Mouse (Mus musculus): ENCODE results near the gene Gm2a. TPM values are rescaled to one million over a fixed set of nuclear protein-coding genes. Genes with fewer than 3 reads are reported as not detected.
A peak's percentile ranks its signal among the peaks of the same experiment; 100 is the strongest.

The Gm2a gene
- total RNA-seq, 1 experiment: 11.7 TPM

DNA sequence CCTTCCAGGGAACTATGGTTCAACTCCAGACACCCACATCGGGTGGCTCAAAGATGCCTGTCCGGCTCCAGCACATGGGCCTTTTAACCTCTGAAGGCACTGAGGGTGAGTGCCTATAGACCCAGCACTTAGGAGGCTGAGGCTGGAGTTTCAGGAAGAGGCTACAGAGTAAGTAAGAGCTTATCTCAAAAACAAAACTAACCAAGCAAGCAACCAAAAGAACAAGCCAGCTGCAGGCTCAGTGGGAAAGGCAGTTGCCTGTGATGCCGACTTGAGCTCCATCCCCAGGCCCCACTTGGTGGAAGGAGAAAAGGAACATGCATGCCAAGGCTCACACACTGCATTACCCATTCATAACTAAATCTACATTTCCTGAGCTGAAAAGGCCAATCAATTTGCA lies 19.4 kb upstream of the Gm2a start:
- Histone ChIP-seq H3K9me3 (ENCODE audit: control insufficient read depth, insufficient read depth, low read depth, low read length) (no peaks in the 10 kb centered on the region), H3K9ac (ENCODE audit: insufficient read depth, low read depth, low read length, poor library complexity, severe bottlenecking) (no peak overlapping the region), H3K36me3 (ENCODE audit: control insufficient read depth, insufficient read depth, low read length, poor library complexity, severe bottlenecking) (no peaks in the 10 kb centered on the region), H3K4me1 (ENCODE audit: control insufficient read depth in 2 of 2, insufficient read depth in 2 of 2, low read length in 2 of 2, poor library complexity in 1 of 2) (no peaks in the 10 kb centered on the region), H3K27ac (ENCODE audit: insufficient read depth, low read depth, low read length, poor library complexity, severe bottlenecking) (no peak overlapping the region), H3K4me3 (ENCODE audit: insufficient read depth in 1 of 2, low read depth in 1 of 2, low read length in 2 of 2, poor library complexity in 1 of 2, severe bottlenecking in 1 of 2) (peak overlapping the region in 1 of 2 experiments; percentile 64; a peak in 1 of 4 replicates)
- DNase-seq (ENCODE audit: low read depth, low spot score): no peak
- TF ChIP-seq ZC3H11A (IDR thresholded peaks at IDR 0.05; ENCODE audit: borderline replicate concordance, low read depth, low read length) (no peak), ZNF384 (IDR thresholded peaks at IDR 0.05; ENCODE audit: low read depth, low read length) (no peak), MAFK (IDR thresholded peaks at IDR 0.05; ENCODE audit: insufficient read depth, low read depth, low read length) (no peak), CHD2 (IDR thresholded peaks at IDR 0.05; ENCODE audit: low read depth, low read length) (no peak), HCFC1 (IDR thresholded peaks at IDR 0.05; ENCODE audit: borderline replicate concordance, insufficient read depth, low read length) (no peak)
- in situ Hi-C loops (cut with MboI; ENCODE audit: low sequenced_read_pairs in 2 of 2, unreplicated experiment in 2 of 2): no loop called here

DNA sequence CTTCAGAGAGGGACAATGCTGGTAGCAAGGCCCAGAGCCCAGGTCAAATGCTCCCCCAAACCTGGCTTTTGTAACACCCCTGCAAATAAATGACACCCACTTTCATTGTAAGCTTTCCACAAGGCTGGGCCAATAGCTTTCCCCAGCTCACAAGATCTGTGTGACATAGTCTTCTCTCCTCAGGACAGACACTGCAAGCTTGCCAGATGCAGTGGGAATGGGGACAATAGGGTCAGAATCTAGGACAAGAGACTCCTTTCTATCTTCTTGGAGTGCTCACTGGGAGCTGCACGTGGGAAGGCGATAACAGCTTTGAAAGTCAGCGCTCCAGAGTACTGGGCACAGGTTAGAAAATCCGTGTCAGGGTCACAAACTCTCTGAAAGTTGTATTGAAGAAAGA lies 18.7 kb upstream of the Gm2a start:
- DNase-seq (ENCODE audit: low read depth, low spot score): no peak
- no peak for TF ChIP-seq MAFK (IDR thresholded peaks at IDR 0.05; ENCODE audit: insufficient read depth, low read depth, low read length)
- TF ChIP-seq ZNF384 (IDR thresholded peaks at IDR 0.05; ENCODE audit: low read depth, low read length): no peak
- TF ChIP-seq HCFC1 (IDR thresholded peaks at IDR 0.05; ENCODE audit: borderline replicate concordance, insufficient read depth, low read length): no peak
- no peak for TF ChIP-seq CHD2 (IDR thresholded peaks at IDR 0.05; ENCODE audit: low read depth, low read length)
- TF ChIP-seq ZC3H11A (IDR thresholded peaks at IDR 0.05; ENCODE audit: borderline replicate concordance, low read depth, low read length): no peak
- in situ Hi-C loops (cut with MboI; ENCODE audit: low sequenced_read_pairs in 2 of 2, unreplicated experiment in 2 of 2): no loop called here
- Histone ChIP-seq H3K27ac (ENCODE audit: insufficient read depth, low read depth, low read length, poor library complexity, severe bottlenecking) (no peak overlapping the region), H3K9ac (ENCODE audit: insufficient read depth, low read depth, low read length, poor library complexity, severe bottlenecking) (no peak overlapping the region), H3K4me1 (ENCODE audit: control insufficient read depth in 2 of 2, insufficient read depth in 2 of 2, low read length in 2 of 2, poor library complexity in 1 of 2) (no peaks in the 10 kb centered on the region), H3K4me3 (ENCODE audit: insufficient read depth in 1 of 2, low read depth in 1 of 2, low read length in 2 of 2, poor library complexity in 1 of 2, severe bottlenecking in 1 of 2) (no peak overlapping the region), H3K36me3 (ENCODE audit: control insufficient read depth, insufficient read depth, low read length, poor library complexity, severe bottlenecking) (no peaks in the 10 kb centered on the region), H3K9me3 (ENCODE audit: control insufficient read depth, insufficient read depth, low read depth, low read length) (no peaks in the 10 kb centered on the region)

- Histone ChIP-seq H3K4me3 (ENCODE audit: insufficient read depth in 1 of 2, low read depth in 1 of 2, low read length in 2 of 2, poor library complexity in 1 of 2, severe bottlenecking in 1 of 2) (no peak overlapping the region), H3K4me1 (ENCODE audit: control insufficient read depth in 2 of 2, insufficient read depth in 2 of 2, low read length in 2 of 2, poor library complexity in 1 of 2) (peaks cover 2 to 3% of the 10 kb centered on the region in 2 experiments; a peak in 1 of 4 replicates), H3K36me3 (ENCODE audit: control insufficient read depth, insufficient read depth, low read length, poor library complexity, severe bottlenecking) (no peaks in the 10 kb centered on the region), H3K9me3 (ENCODE audit: control insufficient read depth, insufficient read depth, low read depth, low read length) (no peaks in the 10 kb centered on the region), H3K9ac (ENCODE audit: insufficient read depth, low read depth, low read length, poor library complexity, severe bottlenecking) (no peak overlapping the region), H3K27ac (ENCODE audit: insufficient read depth, low read depth, low read length, poor library complexity, severe bottlenecking) (no peak overlapping the region)
- in situ Hi-C loops (cut with MboI; ENCODE audit: low sequenced_read_pairs in 2 of 2, unreplicated experiment in 2 of 2): no loop called here
- no peak for TF ChIP-seq HCFC1 (IDR thresholded peaks at IDR 0.05; ENCODE audit: borderline replicate concordance, insufficient read depth, low read length)
- no peak for TF ChIP-seq MAFK (IDR thresholded peaks at IDR 0.05; ENCODE audit: insufficient read depth, low read depth, low read length)
- no peak for TF ChIP-seq ZC3H11A (IDR thresholded peaks at IDR 0.05; ENCODE audit: borderline replicate concordance, low read depth, low read length)
- no peak for TF ChIP-seq CHD2 (IDR thresholded peaks at IDR 0.05; ENCODE audit: low read depth, low read length)
- TF ChIP-seq ZNF384 (IDR thresholded peaks at IDR 0.05; ENCODE audit: low read depth, low read length): no peak
- DNase-seq (ENCODE audit: low read depth, low spot score): no peak
Observed at GRCm38 (mm10) chr11:55081206-55081605, 16.7 kb upstream of the Gm2a start.

GRCm38 (mm10) chr11:55084629-55085028 lies 13.3 kb upstream of the Gm2a start:
- in situ Hi-C loops (cut with MboI; ENCODE audit: low sequenced_read_pairs in 2 of 2, unreplicated experiment in 2 of 2): no loop called here
- Histone ChIP-seq H3K27ac (ENCODE audit: insufficient read depth, low read depth, low read length, poor library complexity, severe bottlenecking) (no peak overlapping the region), H3K9me3 (ENCODE audit: control insufficient read depth, insufficient read depth, low read depth, low read length) (no peaks in the 10 kb centered on the region), H3K9ac (ENCODE audit: insufficient read depth, low read depth, low read length, poor library complexity, severe bottlenecking) (no peak overlapping the region), H3K4me1 (ENCODE audit: control insufficient read depth in 2 of 2, insufficient read depth in 2 of 2, low read length in 2 of 2, poor library complexity in 1 of 2) (peaks cover 2 to 5% of the 10 kb centered on the region in 2 experiments; a peak in 1 of 4 replicates), H3K4me3 (ENCODE audit: insufficient read depth in 1 of 2, low read depth in 1 of 2, low read length in 2 of 2, poor library complexity in 1 of 2, severe bottlenecking in 1 of 2) (no peak overlapping the region), H3K36me3 (ENCODE audit: control insufficient read depth, insufficient read depth, low read length, poor library complexity, severe bottlenecking) (no peaks in the 10 kb centered on the region)
- TF ChIP-seq MAFK (IDR thresholded peaks at IDR 0.05; ENCODE audit: insufficient read depth, low read depth, low read length) (no peak), ZNF384 (IDR thresholded peaks at IDR 0.05; ENCODE audit: low read depth, low read length) (no peak), CHD2 (IDR thresholded peaks at IDR 0.05; ENCODE audit: low read depth, low read length) (no peak), HCFC1 (IDR thresholded peaks at IDR 0.05; ENCODE audit: borderline replicate concordance, insufficient read depth, low read length) (no peak)
- DNase-seq (ENCODE audit: low read depth, low spot score): no peak

DNA sequence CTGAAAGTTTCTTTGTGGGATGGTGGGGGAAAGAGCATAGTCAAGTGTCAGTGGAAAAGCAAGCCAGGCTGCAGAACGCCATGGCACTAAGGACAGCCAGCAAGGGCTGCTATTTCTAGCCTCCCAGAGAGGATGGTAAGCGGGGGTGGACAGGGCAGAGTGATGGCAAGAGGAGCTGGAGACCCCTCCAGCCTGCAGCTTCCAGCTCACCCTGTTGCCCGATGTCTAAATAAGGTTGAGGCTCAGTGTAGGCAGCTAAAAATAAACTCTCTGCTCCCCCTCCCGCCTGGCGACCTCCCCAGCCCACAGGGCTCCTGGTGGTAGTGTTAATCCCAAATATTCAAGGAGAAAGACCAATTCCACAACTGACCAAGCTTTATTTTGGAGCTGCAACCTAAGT lies 12.5 kb upstream of the Gm2a start:
- TF ChIP-seq CHD2 (IDR thresholded peaks at IDR 0.05; ENCODE audit: low read depth, low read length) (no peak), HCFC1 (IDR thresholded peaks at IDR 0.05; ENCODE audit: borderline replicate concordance, insufficient read depth, low read length) (no peak), ZNF384 (IDR thresholded peaks at IDR 0.05; ENCODE audit: low read depth, low read length) (no peak), ZC3H11A (IDR thresholded peaks at IDR 0.05; ENCODE audit: borderline replicate concordance, low read depth, low read length) (no peak), MAFK (IDR thresholded peaks at IDR 0.05; ENCODE audit: insufficient read depth, low read depth, low read length) (no peak)
- Histone ChIP-seq H3K4me1 (ENCODE audit: control insufficient read depth in 2 of 2, insufficient read depth in 2 of 2, low read length in 2 of 2, poor library complexity in 1 of 2) (peaks cover 2 to 5% of the 10 kb centered on the region in 2 experiments; a peak in 1 of 4 replicates), H3K27ac (ENCODE audit: insufficient read depth, low read depth, low read length, poor library complexity, severe bottlenecking) (peak overlapping the region; percentile 26; the same call in 1 of the 2 replicates), H3K36me3 (ENCODE audit: control insufficient read depth, insufficient read depth, low read length, poor library complexity, severe bottlenecking) (no peaks in the 10 kb centered on the region), H3K4me3 (ENCODE audit: insufficient read depth in 1 of 2, low read depth in 1 of 2, low read length in 2 of 2, poor library complexity in 1 of 2, severe bottlenecking in 1 of 2) (no peak overlapping the region), H3K9ac (ENCODE audit: insufficient read depth, low read depth, low read length, poor library complexity, severe bottlenecking) (no peak overlapping the region), H3K9me3 (ENCODE audit: control insufficient read depth, insufficient read depth, low read depth, low read length) (no peaks in the 10 kb centered on the region)
- no peak for DNase-seq (ENCODE audit: low read depth, low spot score)
- in situ Hi-C loops (cut with MboI; ENCODE audit: low sequenced_read_pairs in 2 of 2, unreplicated experiment in 2 of 2): no loop called here
